Mouse (Mus musculus) spleen, adult 2 months (tissue): ENCODE results near the gene Gm20388.

Experiments
- CTCF ChIP-seq: fragments of 200-500 bp; IDR thresholded peaks from 2 replicates; pipeline ENCODE4 v1.5.1; 2011; ENCODE audit warnings: mild to moderate bottlenecking, inconsistent platforms; ENCODE audit not compliant: insufficient read depth, insufficient read length, insufficient replicate concordance; ENCODE audit errors: extremely low read depth
- POLR2A ChIP-seq: fragments of 200-500 bp; IDR thresholded peaks from 2 replicates; pipeline ENCODE4 v1.6.1; 2011; ENCODE audit warnings: low read depth, low read length, inconsistent platforms

DNA sequence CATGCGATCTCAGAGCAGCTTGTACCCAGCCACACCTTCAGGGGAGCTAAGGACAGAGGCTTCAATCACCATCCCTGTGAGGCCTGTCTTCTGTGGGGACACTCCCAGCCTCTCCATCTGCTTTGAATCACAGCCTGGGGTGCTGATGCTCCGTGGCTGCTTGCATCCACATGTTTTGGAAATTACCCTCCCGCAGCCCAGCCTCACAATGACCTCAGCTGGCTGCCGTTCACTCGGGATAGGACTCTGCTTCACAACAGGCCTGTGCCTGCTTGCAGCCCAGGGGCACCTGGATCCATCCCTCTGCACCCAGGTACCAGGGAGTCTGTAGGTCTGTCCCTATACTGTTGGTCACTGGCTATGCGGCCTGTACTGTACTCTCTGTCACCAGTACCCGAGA, 2153.7 kb downstream of the Gm20388 start:
- TF ChIP-seq POLR2A = no peak
- no peak for TF ChIP-seq CTCF
